Mouse (Mus musculus) embryonic facial prominence, embryonic 10.5 days (tissue): ENCODE measurements around the gene Tmem126a. TPM values are rescaled to one million over a fixed set of nuclear protein-coding genes. Genes with fewer than 3 reads are reported as not detected.

Experiments
- DNase-seq: peaks from one replicate; pipeline ENCODE4 v3.0.0-alpha.2; 2017; ENCODE audit warnings: low spot score
- H3K27ac ChIP-seq: fragments of 300-500 bp; sonication (generic); replicated peaks from 2 replicates; pipeline ENCODE4 v1.5.1; 2016; ENCODE audit warnings: mild to moderate bottlenecking
- H3K27me3 ChIP-seq: fragments of 300-500 bp; sonication (generic); replicated peaks from 2 replicates; pipeline ENCODE4 v1.6.1; 2016; ENCODE audit warnings: low read depth, mild to moderate bottlenecking; ENCODE audit not compliant: poor library complexity, severe bottlenecking
- H3K36me3 ChIP-seq: fragments of 300-500 bp; sonication (generic); replicated peaks from 2 replicates; pipeline ENCODE4 v1.6.1; 2016; ENCODE audit warnings: mild to moderate bottlenecking, moderate library complexity
- H3K4me1 ChIP-seq: fragments of 300-500 bp; sonication (generic); 2 replicates; pipeline ENCODE4 v1.6.1; 2016
- H3K4me3 ChIP-seq: fragments of 300-500 bp; sonication (generic); 2 replicates; pipeline ENCODE4 v1.5.1; 2016; ENCODE audit warnings: mild to moderate bottlenecking, moderate library complexity
- H3K9me3 ChIP-seq: fragments of 300-500 bp; sonication (generic); 2 replicates; pipeline ENCODE4 v1.6.1; 2016; ENCODE audit warnings: mild to moderate bottlenecking
- WGBS: fragments of 180-500 bp; shearing (Covaris S2); methylation state at CpG from one replicate; pipeline ENCODE4 v1.1.7; 2016; 5-methylcytosine and 5-hydroxymethylcytosine counted together
- polyA plus RNA-seq: library from polyadenylated mRNA; unstranded; fragments of >200 nt; fragmentation: Nextera tagmentation; extraction: Ambion mirVana; gene quantifications from 2 replicates; pipeline ENCODE4 v1.2.1, GENCODE M21; 2016

Gene Tmem126a
- 119 and 120 TPM in 2 replicates for polyA plus RNA-seq

- Histone ChIP-seq H3K27ac (peak within 1 kb of the TSS; percentile 93), H3K36me3 (peaks cover 30% of the 10 kb centered on the region)
- WGBS = under 1% methylated on average over 41 of the region's 41 CpGs
These were observed at the start of gene Tmem126a for GRCm38 (mm10) chr7:90456845-90457468. Gene Tmem126a (minus strand): TSS chr7:90457229.

DNA sequence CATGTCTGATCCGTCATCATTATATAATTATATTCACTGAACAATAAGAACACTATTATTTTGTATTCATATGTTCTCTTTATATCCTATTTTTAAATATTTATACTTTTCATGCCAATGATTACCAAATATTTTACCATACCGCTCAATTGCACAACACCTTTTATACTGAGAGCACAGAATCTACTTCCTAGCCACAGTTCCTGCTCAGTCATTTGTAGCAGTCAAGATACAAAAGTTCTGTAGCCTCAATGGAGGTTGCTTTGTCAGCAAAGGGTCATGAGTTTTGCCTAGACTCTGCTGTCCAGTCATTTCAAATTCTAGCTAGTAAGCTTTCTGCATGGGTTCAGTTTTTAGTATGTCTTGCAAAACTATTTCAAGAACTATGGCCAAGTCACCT is 25.6 kb upstream of the Tmem126a start:
- 98% methylated on average over 2 of the region's 2 CpGs for WGBS
- no peak for DNase-seq
- Histone ChIP-seq H3K27me3 (peaks cover 2% of the 10 kb centered on the region; the same call in 1 of the 2 replicates), H3K4me1 (no peaks in the 10 kb centered on the region), H3K4me3 (no peak overlapping the region), H3K27ac (no peak overlapping the region), H3K9me3 (no peaks in the 10 kb centered on the region), H3K36me3 (no peaks in the 10 kb centered on the region)

More at GRCm38 (mm10) chr7:90456845-90457468, at the start of gene Tmem126a:
- H3K9me3 ChIP-seq = no peaks in the 10 kb centered on the region
- DNase-seq = peak; percentile 90
- H3K4me3 ChIP-seq = peak within 1 kb of the TSS; percentile 83
- peaks cover 19% of the 10 kb centered on the region for H3K4me1 ChIP-seq
- no peaks in the 10 kb centered on the region for H3K27me3 ChIP-seq

DNA sequence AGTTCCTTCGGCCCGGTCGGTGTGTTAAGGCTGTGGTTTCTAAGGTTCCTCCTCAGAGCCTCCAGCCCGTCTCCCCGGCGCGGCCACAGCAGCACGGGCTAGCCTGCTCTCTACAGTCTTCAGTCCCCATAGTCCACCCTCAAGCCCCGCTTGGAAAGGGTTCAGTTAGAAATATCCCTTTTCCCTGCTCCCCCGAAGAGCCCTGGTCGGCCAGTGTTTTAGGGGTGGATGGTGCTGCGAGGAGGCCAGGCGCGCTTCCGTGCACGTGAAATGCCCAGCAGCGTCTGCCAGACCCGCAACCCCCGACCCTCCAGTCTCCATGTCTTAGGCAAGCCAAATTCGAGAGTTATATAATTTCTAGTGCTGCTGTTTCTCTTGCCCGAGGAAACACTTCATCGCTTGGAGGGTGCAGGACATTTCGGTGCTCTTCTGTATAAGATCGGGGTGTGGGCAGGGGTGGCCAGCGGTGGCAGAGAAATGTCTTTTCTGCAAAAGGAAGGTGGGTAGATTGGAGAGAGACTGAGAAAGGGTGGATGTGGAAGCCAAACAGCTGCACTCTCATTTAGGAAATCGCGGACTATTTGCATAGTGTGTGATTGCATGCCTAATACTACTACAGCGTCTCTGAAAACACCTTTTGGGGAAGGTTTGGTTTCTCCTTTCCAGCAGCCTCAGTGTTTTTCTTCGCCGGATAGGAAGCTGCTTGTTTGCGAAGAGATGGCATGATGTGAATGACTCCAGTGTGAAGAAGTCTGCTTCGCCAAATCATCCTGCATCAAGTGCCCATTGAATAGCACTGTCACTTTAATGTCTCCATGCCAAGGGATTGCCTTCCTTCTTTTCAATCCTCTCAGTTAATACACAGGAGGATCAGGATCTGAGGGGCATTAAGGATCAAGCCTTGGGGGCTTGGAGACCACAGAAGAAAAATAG is 19.6 kb upstream of the Tmem126a start, which contains the start of gene Dlg2:
Gene Dlg2, plus strand, starts transcription at position 360 of the 933 bp plus-strand sequence.
- Histone ChIP-seq H3K4me1 (peaks cover 15% of the 10 kb centered on the region), H3K27me3 (peaks cover 12% of the 10 kb centered on the region; the same call in 1 of the 2 replicates), H3K4me3 (peak within 1 kb of the TSS; percentile 74), H3K27ac (peak within 1 kb of the TSS; percentile 87), H3K36me3 (no peaks in the 10 kb centered on the region), H3K9me3 (no peaks in the 10 kb centered on the region)
- under 1% methylated on average over 32 of the region's 32 CpGs for WGBS
- DNase-seq = no peak

- Histone ChIP-seq H3K4me1 (peaks cover 15% of the 10 kb centered on the region), H3K36me3 (no peaks in the 10 kb centered on the region), H3K27me3 (peaks cover 12% of the 10 kb centered on the region; the same call in 1 of the 2 replicates), H3K4me3 (peak within 1 kb of the TSS; percentile 74), H3K27ac (peak within 1 kb of the TSS; percentile 87), H3K9me3 (no peaks in the 10 kb centered on the region)
- DNase-seq = peak; percentile 99
- under 1% methylated on average over 36 of the region's 36 CpGs for WGBS
These were observed 18.8 kb upstream of the Tmem126a start, which contains the start of gene Tmem126b for GRCm38 (mm10) chr7:90475793-90476312. Gene Tmem126b (minus strand): TSS chr7:90476001.

- 76% methylated on average over 2 of the region's 2 CpGs for WGBS
- H3K4me1 ChIP-seq = peaks cover 15% of the 10 kb centered on the region
- H3K36me3 ChIP-seq = peaks cover 19% of the 10 kb centered on the region
- DNase-seq = no peak
- H3K27ac ChIP-seq = no peak overlapping the region
- peaks cover 12% of the 10 kb centered on the region; the same call in 1 of the 2 replicates for H3K27me3 ChIP-seq
- no peak overlapping the region for H3K4me3 ChIP-seq
- H3K9me3 ChIP-seq = no peaks in the 10 kb centered on the region
These were observed 16.5 kb upstream of the Tmem126a start for GRCm38 (mm10) chr7:90473511-90473910.

- Histone ChIP-seq H3K36me3 (0 out of 2 replicates have a peak, but pooled peaks cover under 1% of the 10 kb centered on the region), H3K4me1 (peaks cover 12% of the 10 kb centered on the region), H3K27ac (no peak overlapping the region), H3K27me3 (no peaks in the 10 kb centered on the region), H3K9me3 (no peaks in the 10 kb centered on the region), H3K4me3 (no peak overlapping the region)
- WGBS = 92% methylated on average over 5 of the region's 5 CpGs
- no peak for DNase-seq
These were observed 4.4 kb upstream of the Tmem126a start for GRCm38 (mm10) chr7:90461441-90461840.

DNA sequence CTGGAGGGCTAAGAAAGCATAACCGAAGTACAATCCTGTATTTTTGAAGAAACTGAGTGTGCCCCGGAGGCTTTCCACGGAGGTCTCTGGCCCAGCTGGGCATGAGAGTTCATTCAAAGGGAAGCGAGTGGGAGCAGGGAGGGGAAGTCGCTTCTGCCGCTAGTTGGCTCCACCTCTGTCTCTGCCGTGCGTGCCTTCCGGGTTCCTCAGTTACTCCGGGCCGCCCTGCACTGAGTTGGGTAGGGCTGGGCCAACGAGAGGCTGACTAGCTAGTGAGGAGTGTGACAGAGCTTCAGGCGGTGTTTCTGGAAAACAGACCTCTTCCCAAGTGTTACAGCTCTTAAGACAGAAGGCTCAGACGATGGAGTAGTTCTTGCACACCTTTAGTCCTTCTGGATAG is 3.9 kb upstream of the Tmem126a start:
- Histone ChIP-seq H3K4me3 (peak overlapping the region; percentile 13), H3K27ac (no peak overlapping the region), H3K36me3 (no peaks in the 10 kb centered on the region), H3K27me3 (no peaks in the 10 kb centered on the region), H3K9me3 (no peaks in the 10 kb centered on the region), H3K4me1 (peaks cover 17% of the 10 kb centered on the region)
- 20% methylated on average over 14 of the region's 14 CpGs for WGBS
- peak; percentile 50 for DNase-seq

DNA sequence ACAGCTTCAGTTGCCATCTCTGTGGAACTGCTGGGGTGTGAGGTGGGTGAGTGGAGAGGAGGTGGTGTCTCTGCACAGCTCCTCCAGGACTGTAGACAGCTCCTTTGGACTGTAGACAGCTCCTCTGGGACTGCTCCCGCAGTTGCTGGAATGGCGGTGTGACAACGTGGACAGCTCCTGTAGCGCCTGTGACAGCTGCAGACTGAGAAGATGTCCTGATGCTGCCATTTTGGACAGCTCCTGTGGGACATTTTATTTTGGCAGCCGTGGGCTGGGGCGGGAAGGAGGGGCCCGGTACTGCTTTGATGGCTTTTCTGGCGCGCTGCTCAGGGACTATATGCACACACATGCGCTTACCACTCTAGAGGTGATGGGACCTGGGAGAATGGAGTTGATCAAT is 3.3 kb upstream of the Tmem126a start:
- H3K4me1 ChIP-seq = peaks cover 19% of the 10 kb centered on the region
- peak; percentile 10 for DNase-seq
- no peaks in the 10 kb centered on the region for H3K36me3 ChIP-seq
- H3K4me3 ChIP-seq = no peak overlapping the region
- H3K27me3 ChIP-seq = no peaks in the 10 kb centered on the region
- no peak overlapping the region for H3K27ac ChIP-seq
- H3K9me3 ChIP-seq = no peaks in the 10 kb centered on the region
- WGBS = 59% methylated on average over 10 of the region's 10 CpGs

GRCm38 (mm10) chr7:90457517-90457916 is 488 bp upstream of the Tmem126a start:
- peaks cover 24% of the 10 kb centered on the region for H3K36me3 ChIP-seq
- H3K27me3 ChIP-seq = no peaks in the 10 kb centered on the region
- DNase-seq = peak; percentile 37
- no peaks in the 10 kb centered on the region for H3K9me3 ChIP-seq
- H3K4me1 ChIP-seq = peaks cover 19% of the 10 kb centered on the region
- peak overlapping the region; percentile 83 for H3K4me3 ChIP-seq
- whole genome bisulfite sequencing = 17% methylated on average over 10 of the region's 10 CpGs
- peak overlapping the region; percentile 93 for H3K27ac ChIP-seq

- peaks cover 36% of the 10 kb centered on the region for H3K36me3 ChIP-seq
- no peaks in the 10 kb centered on the region for H3K27me3 ChIP-seq
- no peak for DNase-seq
- peaks cover 19% of the 10 kb centered on the region for H3K4me1 ChIP-seq
- 48% methylated on average over 7 of the region's 7 CpGs for WGBS
- no peaks in the 10 kb centered on the region for H3K9me3 ChIP-seq
- H3K27ac ChIP-seq = peak overlapping the region; percentile 93
- H3K4me3 ChIP-seq = peak overlapping the region; percentile 83
These were observed 732 bp downstream of the Tmem126a start for GRCm38 (mm10) chr7:90456149-90456844.

DNA sequence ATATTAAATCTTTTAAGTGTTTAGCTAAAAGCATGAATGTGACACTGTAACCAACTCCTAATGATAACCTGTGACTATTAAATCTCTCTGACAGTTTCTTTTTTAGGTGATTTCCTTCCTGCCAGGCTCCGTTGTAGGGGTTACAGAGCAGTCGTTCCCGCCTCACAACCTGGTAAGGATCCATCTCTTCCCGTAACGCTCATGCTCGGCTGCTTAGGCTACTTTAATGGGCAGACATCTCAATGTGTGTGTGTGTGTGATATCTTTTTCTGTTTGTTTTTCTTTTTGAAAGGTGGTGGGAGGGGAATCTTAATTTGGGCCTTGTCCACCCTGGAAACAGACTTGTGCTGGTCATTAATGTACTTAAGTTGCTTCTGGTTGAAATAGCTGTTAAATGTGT is 12.8 kb downstream of the Tmem126a start:
- H3K27ac ChIP-seq = peak overlapping the region; percentile 100
- no peaks in the 10 kb centered on the region for H3K27me3 ChIP-seq
- H3K36me3 ChIP-seq = peaks cover 30% of the 10 kb centered on the region
- peaks cover 5% of the 10 kb centered on the region for H3K4me1 ChIP-seq
- peak; percentile 11 for DNase-seq
- WGBS = under 1% methylated on average over 6 of the region's 6 CpGs
- H3K4me3 ChIP-seq = peak overlapping the region; percentile 97
- no peaks in the 10 kb centered on the region for H3K9me3 ChIP-seq
